Mouse (Mus musculus) adrenal gland, adult 8-10 months (tissue): Measurements from ENCODE around the gene Mctp1. TPM values are rescaled to one million over a fixed set of nuclear protein-coding genes. Genes with fewer than 3 reads are reported as not detected.

Experiments used
- DNase-seq: peaks from one replicate; pipeline ENCODE4 v3.0.0; 2022
- total RNA-seq, 4 experiments: library from RNA; stranded (reverse); gene quantifications; 2 replicates each; pipeline ENCODE4 v1.2.4; 2022

The Mctp1 gene
- total RNA-seq, 4 experiments from 2014 or later, result 1.5 to 3.8 (median 2.7) TPM

GRCm38 (mm10) chr13:76620525-76620924 is 236.2 kb downstream of the Mctp1 start:
- DNase-seq, result no peak

GRCm38 (mm10) chr13:76633707-76634106 is 249.4 kb downstream of the Mctp1 start:
- DNase-seq, result no peak

- no peak for DNase-seq
Measured at GRCm38 (mm10) chr13:76638282-76638681, 253.9 kb downstream of the Mctp1 start.

- no peak for DNase-seq
Measured at GRCm38 (mm10) chr13:76659523-76659922, 275.2 kb downstream of the Mctp1 start.

- no peak for DNase-seq
Measured at GRCm38 (mm10) chr13:76681286-76681685, 297.0 kb downstream of the Mctp1 start.

GRCm38 (mm10) chr13:76689349-76689748 is 305.0 kb downstream of the Mctp1 start:
- no peak for DNase-seq

- DNase-seq, result no peak
Measured at GRCm38 (mm10) chr13:76690143-76690542, 305.8 kb downstream of the Mctp1 start.

- DNase-seq, result no peak
Measured at GRCm38 (mm10) chr13:76690697-76691096, 306.4 kb downstream of the Mctp1 start.

- no peak for DNase-seq
Measured at GRCm38 (mm10) chr13:76734013-76734412, 349.7 kb downstream of the Mctp1 start.

GRCm38 (mm10) chr13:76750663-76751429 is 366.5 kb downstream of the Mctp1 start:
- no peak for DNase-seq

- no peak for DNase-seq
Measured at GRCm38 (mm10) chr13:76759832-76760490, 375.6 kb downstream of the Mctp1 start.

GRCm38 (mm10) chr13:76799662-76800061 is 415.3 kb downstream of the Mctp1 start:
- DNase-seq, result no peak

- no peak for DNase-seq
Measured at GRCm38 (mm10) chr13:76801126-76801632, 416.8 kb downstream of the Mctp1 start.

GRCm38 (mm10) chr13:76802051-76802728 is 417.9 kb downstream of the Mctp1 start:
- DNase-seq, result no peak

- no peak for DNase-seq
Measured at GRCm38 (mm10) chr13:76802926-76803325, 418.6 kb downstream of the Mctp1 start.

- DNase-seq, result no peak
Measured at GRCm38 (mm10) chr13:76803799-76804198, 419.5 kb downstream of the Mctp1 start.

- no peak for DNase-seq
Measured at GRCm38 (mm10) chr13:76808871-76809390, 424.6 kb downstream of the Mctp1 start.

- no peak for DNase-seq
Measured at GRCm38 (mm10) chr13:76809802-76810201, 425.5 kb downstream of the Mctp1 start.

GRCm38 (mm10) chr13:76810496-76810939 is 426.2 kb downstream of the Mctp1 start:
- DNase-seq, result no peak

GRCm38 (mm10) chr13:76823083-76823482 is 438.7 kb downstream of the Mctp1 start:
- DNase-seq, result no peak

GRCm38 (mm10) chr13:76824932-76825694 is 440.8 kb downstream of the Mctp1 start:
- no peak for DNase-seq

GRCm38 (mm10) chr13:76827738-76828137 is 443.4 kb downstream of the Mctp1 start:
- no peak for DNase-seq
